Mouse (Mus musculus) cerebellum, adult 2 months (tissue): Measurements from ENCODE around the gene Polr3h.

Experiments
- CTCF ChIP-seq: fragments of 200-500 bp; IDR thresholded peaks from 2 replicates; pipeline ENCODE4 v1.5.1; 2011; ENCODE audit warnings: low read depth, mild to moderate bottlenecking, control low read depth, low read length, moderate library complexity, borderline replicate concordance; ENCODE audit not compliant: insufficient read depth
- POLR2A ChIP-seq: fragments of 200-500 bp; IDR thresholded peaks from 2 replicates; pipeline ENCODE4 v1.6.1; 2011; ENCODE audit warnings: low read length, control low read depth, borderline replicate concordance; ENCODE audit not compliant: insufficient read depth

DNA sequence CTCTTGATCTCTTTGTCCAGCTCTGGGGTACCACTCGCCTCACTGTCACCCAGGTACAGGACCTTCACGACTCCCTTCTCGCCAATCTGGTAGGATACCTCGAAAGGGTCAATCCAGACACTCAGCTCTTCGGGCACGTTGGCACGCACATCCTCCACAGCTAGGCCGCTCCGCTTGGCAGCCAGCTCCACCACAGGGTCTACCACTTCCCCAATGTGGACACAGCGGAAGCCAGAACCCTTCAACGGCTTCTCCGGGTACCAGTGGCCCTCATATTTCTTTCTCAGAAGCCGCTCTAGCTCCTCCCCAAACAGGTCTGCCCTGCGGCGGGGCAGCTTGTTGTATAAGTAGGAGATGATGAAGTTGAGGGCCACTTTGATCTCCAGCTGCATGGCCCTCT is 74.7 kb downstream of the Polr3h start:
- TF ChIP-seq POLR2A (no peak), CTCF (no peak)
